Mouse (Mus musculus): Measurements from ENCODE around the gene Mast2.
A peak's percentile ranks its signal among the peaks of the same experiment; 100 is the strongest.

DNA sequence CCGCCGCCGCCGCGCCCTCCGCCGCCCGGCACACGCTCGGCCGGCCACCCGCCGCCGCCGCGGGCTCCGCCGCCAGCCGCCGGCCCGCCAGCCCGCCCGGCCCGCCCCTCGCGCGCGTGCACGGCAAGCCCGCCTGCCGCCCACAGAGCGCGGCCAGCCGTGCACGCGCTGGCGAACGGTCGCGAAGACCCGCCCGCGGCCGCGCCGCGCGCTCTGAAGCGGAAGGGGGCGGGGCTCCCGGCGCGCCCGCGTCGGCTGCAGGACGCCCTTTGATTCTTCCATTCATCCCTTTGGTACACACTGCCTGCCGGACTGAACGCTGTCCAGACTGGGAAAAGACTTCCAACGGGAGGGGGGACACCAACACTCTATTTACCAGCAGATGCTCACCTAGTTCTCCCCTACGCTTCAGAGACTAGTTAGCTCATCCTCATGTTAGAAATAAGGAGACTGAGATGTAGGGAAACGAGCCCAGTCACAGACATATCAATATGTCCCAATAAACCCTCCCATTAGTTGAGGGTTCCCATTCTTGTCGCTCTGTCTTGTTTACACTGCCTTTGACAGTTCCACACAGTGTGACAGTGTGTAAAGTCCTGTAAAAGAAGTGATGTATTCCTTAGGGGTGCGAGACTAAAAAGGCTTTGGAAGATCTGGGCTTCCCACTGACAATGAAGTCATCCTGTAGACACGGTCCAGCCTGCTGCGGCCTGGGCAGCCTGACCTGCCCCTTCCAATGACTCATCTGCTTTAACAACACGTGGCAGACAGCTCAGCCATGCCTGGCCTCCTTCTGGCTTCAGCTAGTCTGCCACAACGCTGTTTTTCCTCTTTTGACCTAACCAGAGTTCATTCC is at the start of gene Mast2:
- TF ChIP-seq MXI1 (IDR thresholded peaks at IDR 0.05; ENCODE audit: low read depth, low read length) (peak; percentile 54), CTCF (conservative IDR thresholded peaks at IDR 0.05 in 1 of 2, IDR thresholded peaks at IDR 0.05 in 1 of 2; ENCODE audit: low read depth in 2 of 2, low read length in 2 of 2) (no peak), ZMIZ1 (IDR thresholded peaks at IDR 0.05; ENCODE audit: low read depth, low read length) (no peak), POLR2A (IDR thresholded peaks at IDR 0.05; ENCODE audit: low read depth, low read length) (peak; percentile 80), CHD2 (IDR thresholded peaks at IDR 0.05; ENCODE audit: low read length) (no peak), UBTF (IDR thresholded peaks at IDR 0.05; ENCODE audit: low read depth, low read length) (no peak), MAX (IDR thresholded peaks at IDR 0.05; ENCODE audit: low read length) (peak; percentile 89), EP300 (IDR thresholded peaks at IDR 0.05; ENCODE audit: low read length) (no peak)

Data from CH12.LX (cell line).